Mouse (Mus musculus) olfactory bulb, adult 2 months (tissue): Measurements from ENCODE around the gene Reg4.

Experiments used
- CTCF ChIP-seq: fragments of 200-500 bp; IDR thresholded peaks from 2 replicates; pipeline ENCODE4 v1.5.1; 2012; ENCODE audit warnings: low read depth, mild to moderate bottlenecking, low read length, moderate library complexity; ENCODE audit not compliant: insufficient read depth
- POLR2A ChIP-seq: fragments of 200-500 bp; IDR thresholded peaks from 2 replicates; pipeline ENCODE4 v1.6.1; 2012; ENCODE audit warnings: mild to moderate bottlenecking, low read depth, low read length, moderate library complexity; ENCODE audit not compliant: insufficient read depth

- no peak for TF ChIP-seq CTCF
- TF ChIP-seq POLR2A, result no peak
Observed at GRCm38 (mm10) chr3:98221856-98222255, at the start of gene Reg4.
